Mouse (Mus musculus): ENCODE results near the gene D11Wsu47e. TPM values are rescaled to one million over a fixed set of nuclear protein-coding genes. Genes with fewer than 3 reads are reported as not detected.

The D11Wsu47e gene
- polyA plus RNA-seq, 1 experiment, result 3.6 TPM

DNA sequence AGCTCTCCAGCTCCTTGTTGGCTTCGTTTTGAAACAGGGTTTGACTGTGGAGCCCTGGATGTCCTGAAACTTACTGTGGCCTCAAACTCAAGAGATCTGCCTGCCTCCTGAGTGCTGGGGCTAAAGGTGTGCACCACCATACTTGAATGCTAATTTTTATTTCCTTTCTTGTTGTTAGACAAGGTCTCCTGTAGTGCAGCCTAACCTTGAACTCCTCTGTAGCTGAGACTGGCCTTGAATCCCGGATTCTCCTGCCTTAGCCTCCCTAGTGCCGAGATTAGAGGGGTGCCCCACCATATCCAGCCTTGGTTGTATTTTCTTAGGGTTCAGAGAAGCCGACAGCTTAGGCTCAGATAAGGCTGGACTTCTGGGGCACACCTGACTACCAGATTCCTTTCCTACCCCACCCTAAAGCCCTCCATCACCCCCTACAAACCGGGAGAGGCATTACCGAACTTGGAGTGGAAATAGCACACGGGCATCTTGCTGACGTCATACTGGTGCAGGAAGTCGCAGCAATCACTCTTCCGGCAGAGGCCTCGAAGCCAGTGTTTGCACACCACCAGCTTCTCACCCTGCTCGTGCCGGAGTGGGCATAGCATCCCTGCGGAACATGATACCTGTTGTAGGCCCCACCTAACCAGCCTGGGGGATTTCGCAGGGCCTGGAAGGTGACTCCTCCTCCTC lies 21.9 kb downstream of the D11Wsu47e start:
- peaks cover 14% of the 10 kb centered on the region for H3K4me1 ChIP-seq (ENCODE audit: control insufficient read depth, insufficient read depth, insufficient read length, low read length)
- no peak overlapping the region for H3K4me3 ChIP-seq (ENCODE audit: insufficient read depth, low read depth, low read length)
- H3K27ac ChIP-seq (replicated peaks; ENCODE audit: low read depth, low read length), result no peak overlapping the region

DNA sequence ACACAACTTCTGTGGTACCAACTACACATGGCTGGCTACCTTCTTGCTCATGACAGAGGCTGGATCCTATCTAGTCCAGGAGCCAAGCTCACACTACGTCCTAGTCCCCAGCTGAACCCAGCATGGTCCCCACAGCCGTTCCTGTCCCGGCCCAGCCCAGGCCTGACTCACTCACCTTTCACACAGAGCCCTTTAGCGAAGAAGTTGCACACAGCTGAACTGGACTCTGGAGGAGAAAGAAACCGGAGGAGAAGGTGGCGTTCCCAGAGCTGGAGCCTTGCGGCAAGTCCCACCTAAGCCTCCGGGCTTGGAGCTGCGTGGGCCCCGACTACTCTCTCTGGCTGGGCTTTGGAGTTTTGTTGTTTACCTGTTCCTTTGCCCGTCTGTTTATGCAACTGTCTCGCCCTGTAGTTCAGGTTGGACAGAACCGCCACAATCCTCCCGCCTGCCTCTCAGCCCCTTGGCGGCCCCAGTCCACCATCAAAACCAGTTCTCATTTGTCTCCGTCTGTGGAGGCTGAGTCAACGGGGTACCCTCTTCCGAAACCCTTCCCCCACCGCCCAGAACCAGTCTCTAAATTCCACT lies 24.5 kb downstream of the D11Wsu47e start:
- Histone ChIP-seq H3K4me1 (ENCODE audit: control insufficient read depth, insufficient read depth, insufficient read length, low read length) (peaks cover 14% of the 10 kb centered on the region), H3K4me3 (ENCODE audit: insufficient read depth, low read depth, low read length) (peak overlapping the region; percentile 35), H3K27ac (replicated peaks; ENCODE audit: low read depth, low read length) (peak overlapping the region; percentile 89)

DNA sequence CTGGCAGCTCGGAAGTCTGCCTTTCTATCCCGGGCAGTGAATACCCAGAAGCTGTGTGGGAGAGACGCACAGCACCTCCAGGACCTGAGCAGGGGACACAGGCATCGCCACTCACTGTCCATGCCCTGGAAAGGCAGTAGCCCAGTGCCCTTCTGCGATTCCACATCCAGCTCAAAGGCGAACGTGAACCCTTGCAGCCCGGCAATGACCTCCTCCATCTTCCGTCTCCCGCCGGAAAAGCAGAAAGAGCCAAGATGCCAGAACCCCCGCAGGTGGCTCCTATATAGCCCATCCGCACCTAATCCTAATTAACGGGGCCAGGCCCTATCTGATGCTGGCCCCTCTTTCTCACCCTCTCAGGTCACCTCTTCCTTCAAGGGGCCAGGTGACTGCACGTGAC lies 25.1 kb downstream of the D11Wsu47e start:
- Histone ChIP-seq H3K4me1 (ENCODE audit: control insufficient read depth, insufficient read depth, insufficient read length, low read length) (peaks cover 14% of the 10 kb centered on the region), H3K27ac (replicated peaks; ENCODE audit: low read depth, low read length) (peak overlapping the region; percentile 89), H3K4me3 (ENCODE audit: insufficient read depth, low read depth, low read length) (peak overlapping the region; percentile 35; the same call in 1 of the 2 replicates)

DNA sequence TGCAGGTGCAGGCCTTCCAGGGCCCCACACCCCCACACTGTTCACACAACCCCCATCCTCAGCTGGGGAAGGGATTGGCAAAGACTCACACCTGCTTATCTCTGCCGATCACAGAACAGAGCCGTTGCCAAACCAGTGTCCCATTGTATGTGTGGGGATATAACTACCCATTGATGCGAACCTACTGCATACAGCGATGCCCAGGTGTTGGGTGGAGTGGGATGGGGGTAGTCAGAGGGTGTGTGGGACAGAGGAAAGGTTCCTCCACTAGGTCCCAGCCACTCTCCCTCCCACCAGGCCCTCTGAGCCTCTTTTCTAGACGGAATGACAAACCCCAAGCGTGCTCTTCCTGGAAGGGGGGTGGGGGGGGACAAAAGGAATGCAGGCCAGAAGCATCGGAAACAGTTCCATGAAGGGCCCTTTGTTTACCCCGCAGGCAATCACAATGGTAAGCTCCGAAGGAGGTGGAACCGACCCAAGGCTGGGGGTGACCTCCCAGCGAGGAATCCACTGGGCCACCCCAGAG lies 25.6 kb downstream of the D11Wsu47e start, which contains the start of gene Cpsf4l:
Cpsf4l (minus strand) TSS at position 287 of the 526 bp plus-strand sequence.
- peaks cover 14% of the 10 kb centered on the region for H3K4me1 ChIP-seq (ENCODE audit: control insufficient read depth, insufficient read depth, insufficient read length, low read length)
- peak within 1 kb of the TSS; percentile 94 for H3K27ac ChIP-seq (replicated peaks; ENCODE audit: low read depth, low read length)
- peak within 1 kb of the TSS; percentile 35 for H3K4me3 ChIP-seq (ENCODE audit: insufficient read depth, low read depth, low read length)

DNA sequence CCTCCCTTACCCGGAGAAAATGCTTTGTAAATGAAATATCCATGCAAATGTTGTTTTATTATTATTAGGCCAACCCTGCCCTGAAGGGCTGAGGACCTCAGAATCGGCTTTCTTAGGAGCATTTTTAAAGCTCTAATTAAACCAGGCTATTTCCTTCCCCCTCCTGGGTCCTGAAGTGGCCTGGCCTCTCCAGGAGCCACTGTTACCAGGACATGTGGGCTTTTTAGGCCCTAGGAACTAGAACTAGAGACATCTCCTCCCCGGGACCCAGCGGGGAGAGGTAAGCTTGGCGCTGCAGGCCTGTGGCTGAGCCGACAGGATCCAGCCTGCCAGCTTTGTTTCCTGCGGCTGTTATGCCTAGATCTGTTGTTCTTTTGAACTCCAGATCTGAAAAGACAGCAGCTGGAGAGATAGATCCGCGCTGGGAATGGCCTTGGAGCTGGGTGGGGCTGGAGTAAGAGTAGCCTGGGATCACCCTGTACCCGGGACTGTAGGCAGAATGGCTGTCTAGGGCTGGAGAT lies 26.1 kb downstream of the D11Wsu47e start:
- H3K4me3 ChIP-seq (ENCODE audit: insufficient read depth, low read depth, low read length), result peak overlapping the region; percentile 13; the same call in 1 of the 2 replicates
- H3K27ac ChIP-seq (replicated peaks; ENCODE audit: low read depth, low read length), result peak overlapping the region; percentile 94

DNA sequence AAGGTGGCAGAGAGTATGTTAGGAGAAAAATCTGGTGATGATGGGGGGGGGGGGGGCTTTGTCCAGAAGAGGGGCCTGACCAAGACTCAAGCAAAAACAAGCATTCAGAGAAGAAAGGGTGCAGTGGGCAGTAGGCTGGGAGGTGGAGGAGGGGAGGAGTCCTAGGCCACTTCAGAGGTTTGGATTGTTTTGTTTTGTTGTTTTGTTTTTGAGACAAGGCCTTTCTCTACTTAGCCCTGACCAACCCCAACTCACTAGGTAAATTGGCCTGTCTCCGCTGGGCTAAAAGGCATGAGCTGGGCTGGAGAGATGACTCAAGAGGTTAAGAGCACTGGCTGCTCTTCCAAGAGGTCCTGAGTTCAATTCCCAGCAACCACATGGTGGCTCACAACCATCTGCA lies 26.8 kb downstream of the D11Wsu47e start:
- Histone ChIP-seq H3K27ac (replicated peaks; ENCODE audit: low read depth, low read length) (no peak overlapping the region), H3K4me3 (ENCODE audit: insufficient read depth, low read depth, low read length) (no peak overlapping the region)

More for the DNA sequence above, 26.1 kb downstream of the D11Wsu47e start:
- H3K4me1 ChIP-seq (ENCODE audit: control insufficient read depth, insufficient read depth, insufficient read length, low read length), result peaks cover 14% of the 10 kb centered on the region

DNA sequence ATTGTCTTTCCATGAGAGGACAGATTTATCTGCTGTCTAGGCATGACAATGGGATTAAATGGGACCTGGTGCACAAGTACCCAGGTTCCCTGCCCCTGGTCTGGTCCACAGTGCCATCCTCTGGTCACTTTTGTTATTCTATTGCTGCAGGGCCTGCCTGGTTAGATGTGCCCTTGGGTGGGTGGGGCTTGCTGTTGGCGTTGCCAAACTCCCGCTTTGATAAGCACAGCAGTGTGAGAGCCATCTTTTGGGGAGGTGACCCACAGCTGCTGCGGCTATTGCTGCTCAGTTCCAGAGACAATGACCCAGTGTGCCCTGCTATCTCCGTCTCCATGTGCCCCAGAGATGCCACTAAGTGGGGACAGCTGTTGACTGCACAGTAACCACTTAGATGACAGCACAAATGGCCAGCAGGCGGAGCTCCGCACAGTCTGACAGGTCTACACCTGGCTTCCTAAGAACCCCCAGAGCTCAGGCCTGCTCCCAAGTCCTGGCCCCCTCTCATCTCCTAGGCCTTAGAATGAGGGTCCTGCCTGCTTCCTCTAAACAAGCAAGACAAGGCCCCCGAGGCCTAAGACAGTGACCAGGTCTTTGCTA lies 31.0 kb downstream of the D11Wsu47e start:
- H3K27ac ChIP-seq (replicated peaks; ENCODE audit: low read depth, low read length), result no peak overlapping the region
- no peak overlapping the region for H3K4me3 ChIP-seq (ENCODE audit: insufficient read depth, low read depth, low read length)
- no peaks in the 10 kb centered on the region; the same call in 1 of the 2 replicates for H3K4me1 ChIP-seq (ENCODE audit: control insufficient read depth, insufficient read depth, insufficient read length, low read length)

More for the DNA sequence above, 26.8 kb downstream of the D11Wsu47e start:
- peaks cover 14% of the 10 kb centered on the region for H3K4me1 ChIP-seq (ENCODE audit: control insufficient read depth, insufficient read depth, insufficient read length, low read length)

DNA sequence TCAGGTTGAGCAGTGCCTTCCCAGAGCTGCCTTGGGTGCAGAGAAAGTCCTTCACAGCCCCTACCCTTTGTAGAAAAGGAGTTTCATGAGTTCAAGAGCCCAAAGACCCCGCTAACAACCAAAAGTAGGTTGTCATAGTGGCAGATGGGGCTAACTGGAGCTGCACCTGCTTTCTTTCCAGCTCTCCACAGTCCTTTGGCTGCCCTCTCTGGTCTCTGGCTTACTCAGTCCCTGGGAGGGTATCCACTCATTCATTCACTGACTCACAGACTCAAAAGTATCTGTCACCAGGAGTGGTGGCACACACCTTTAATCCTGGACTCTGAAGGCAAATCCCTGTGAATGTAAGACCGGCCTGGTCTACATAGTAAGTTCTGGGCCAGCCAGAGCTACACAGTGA lies 31.9 kb downstream of the D11Wsu47e start:
- H3K27ac ChIP-seq (replicated peaks; ENCODE audit: low read depth, low read length), result no peak overlapping the region
- H3K4me3 ChIP-seq (ENCODE audit: insufficient read depth, low read depth, low read length), result no peak overlapping the region
- H3K4me1 ChIP-seq (ENCODE audit: control insufficient read depth, insufficient read depth, insufficient read length, low read length), result no peaks in the 10 kb centered on the region

DNA sequence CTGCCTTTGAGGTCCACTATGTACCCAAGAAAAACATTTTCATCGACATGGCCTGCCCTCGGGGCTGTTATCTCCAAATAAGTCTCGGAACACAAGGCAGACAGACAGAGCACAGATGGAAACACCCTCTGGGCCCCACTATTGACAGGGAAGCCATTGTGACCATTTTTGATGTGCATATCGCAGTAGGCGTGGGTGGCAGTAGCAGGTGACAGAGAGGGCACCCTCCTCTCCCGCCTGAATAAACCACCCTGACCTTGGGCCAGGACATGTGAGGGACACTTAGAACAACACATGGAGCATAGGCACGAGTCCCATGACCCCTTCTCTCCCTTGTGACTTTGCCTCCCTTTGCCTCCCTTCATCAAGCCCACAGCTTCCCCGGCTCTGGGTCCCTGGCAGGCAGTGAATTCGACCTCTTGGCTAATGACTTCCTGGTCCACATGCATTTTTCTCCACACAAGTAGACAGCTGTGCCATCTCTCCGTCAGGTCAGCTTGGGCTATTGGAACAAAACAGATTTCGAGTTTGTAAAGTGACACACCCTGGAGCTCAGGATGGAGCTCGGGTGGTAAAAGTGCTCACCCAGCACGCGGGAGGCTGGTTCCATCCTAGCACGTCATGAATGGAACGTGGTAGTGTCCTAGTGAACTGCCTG lies 33.7 kb downstream of the D11Wsu47e start:
- no peak overlapping the region for H3K4me3 ChIP-seq (ENCODE audit: insufficient read depth, low read depth, low read length)
- peaks cover 4% of the 10 kb centered on the region; the same call in 1 of the 2 replicates for H3K4me1 ChIP-seq (ENCODE audit: control insufficient read depth, insufficient read depth, insufficient read length, low read length)
- no peak overlapping the region for H3K27ac ChIP-seq (replicated peaks; ENCODE audit: low read depth, low read length)

DNA sequence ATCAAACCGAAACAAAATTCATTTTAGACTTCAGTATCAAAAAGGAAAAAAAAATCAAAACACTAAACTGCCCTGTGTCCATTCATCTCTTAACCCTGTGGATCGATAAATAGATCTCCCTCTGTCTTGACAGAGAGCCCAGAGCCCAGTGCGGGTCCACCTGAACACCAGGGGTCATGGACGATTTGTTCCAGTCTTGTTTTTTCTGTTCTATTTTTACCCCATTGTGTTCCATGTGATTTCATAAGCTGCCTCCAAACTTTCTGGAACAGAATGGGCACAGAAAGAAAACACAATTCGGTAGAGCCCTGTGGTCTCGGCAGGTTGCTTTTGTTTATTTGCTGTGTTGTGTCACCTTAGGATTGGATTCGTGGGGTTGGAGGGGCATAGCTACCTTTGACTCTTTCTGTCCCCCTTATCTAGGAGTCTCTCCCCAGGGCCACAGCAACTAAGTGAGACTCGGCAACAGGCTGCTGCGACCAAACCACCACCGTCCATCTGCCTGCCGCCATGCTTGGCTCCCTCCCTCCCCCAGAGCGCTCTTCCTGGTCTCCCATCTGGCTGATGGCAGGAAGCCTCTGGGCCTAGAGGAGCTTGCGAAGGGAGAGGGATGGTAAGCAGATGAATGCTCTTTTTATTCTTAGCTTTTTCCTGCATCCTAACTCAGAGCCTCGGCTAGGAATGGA lies 38.3 kb downstream of the D11Wsu47e start:
- Histone ChIP-seq H3K4me3 (ENCODE audit: insufficient read depth, low read depth, low read length) (no peak overlapping the region), H3K4me1 (ENCODE audit: control insufficient read depth, insufficient read depth, insufficient read length, low read length) (peaks cover 14% of the 10 kb centered on the region), H3K27ac (replicated peaks; ENCODE audit: low read depth, low read length) (no peak overlapping the region)

DNA sequence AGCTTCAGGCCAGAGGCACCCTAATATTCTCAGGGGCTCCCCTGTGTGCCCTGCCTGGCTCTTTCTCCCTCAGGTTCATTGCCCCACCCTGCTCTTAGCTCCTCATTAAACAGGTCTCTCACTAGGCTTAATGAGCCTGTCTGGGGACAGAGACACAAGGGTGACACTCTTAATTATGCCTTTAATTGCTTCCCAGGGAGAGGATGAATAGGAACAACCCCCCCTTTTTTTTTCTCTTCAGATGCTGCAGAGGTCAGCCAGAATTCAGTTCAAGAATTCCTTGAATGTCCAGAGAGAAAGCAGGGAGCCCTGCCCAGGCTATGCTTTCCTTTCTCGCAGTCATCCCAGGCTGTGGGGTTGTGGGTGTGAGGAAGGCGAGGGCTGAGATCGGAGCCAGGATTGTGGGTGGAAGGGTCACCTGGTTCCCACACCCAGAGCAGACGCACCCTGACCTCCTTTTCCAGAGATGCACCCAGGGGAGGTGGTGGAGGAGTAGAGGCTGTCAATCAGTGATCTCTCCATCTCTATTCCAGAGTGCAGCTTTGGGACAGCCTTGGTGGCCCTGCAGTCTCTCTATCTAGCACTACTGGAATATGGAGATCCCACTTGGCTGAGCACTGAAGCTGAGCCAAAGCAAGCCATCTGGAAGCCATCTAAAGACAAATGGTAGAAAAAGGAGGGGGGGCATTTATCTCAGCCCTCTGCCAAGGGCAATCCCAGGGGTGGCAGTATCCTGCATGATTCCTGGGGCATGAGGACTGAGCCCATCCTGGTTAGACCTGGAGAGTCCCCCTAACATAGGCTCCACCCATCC lies 41.2 kb downstream of the D11Wsu47e start:
- Histone ChIP-seq H3K27ac (replicated peaks; ENCODE audit: low read depth, low read length) (no peak overlapping the region; the same call in 1 of the 2 replicates), H3K4me3 (ENCODE audit: insufficient read depth, low read depth, low read length) (no peak overlapping the region), H3K4me1 (ENCODE audit: control insufficient read depth, insufficient read depth, insufficient read length, low read length) (peaks cover 29% of the 10 kb centered on the region)

DNA sequence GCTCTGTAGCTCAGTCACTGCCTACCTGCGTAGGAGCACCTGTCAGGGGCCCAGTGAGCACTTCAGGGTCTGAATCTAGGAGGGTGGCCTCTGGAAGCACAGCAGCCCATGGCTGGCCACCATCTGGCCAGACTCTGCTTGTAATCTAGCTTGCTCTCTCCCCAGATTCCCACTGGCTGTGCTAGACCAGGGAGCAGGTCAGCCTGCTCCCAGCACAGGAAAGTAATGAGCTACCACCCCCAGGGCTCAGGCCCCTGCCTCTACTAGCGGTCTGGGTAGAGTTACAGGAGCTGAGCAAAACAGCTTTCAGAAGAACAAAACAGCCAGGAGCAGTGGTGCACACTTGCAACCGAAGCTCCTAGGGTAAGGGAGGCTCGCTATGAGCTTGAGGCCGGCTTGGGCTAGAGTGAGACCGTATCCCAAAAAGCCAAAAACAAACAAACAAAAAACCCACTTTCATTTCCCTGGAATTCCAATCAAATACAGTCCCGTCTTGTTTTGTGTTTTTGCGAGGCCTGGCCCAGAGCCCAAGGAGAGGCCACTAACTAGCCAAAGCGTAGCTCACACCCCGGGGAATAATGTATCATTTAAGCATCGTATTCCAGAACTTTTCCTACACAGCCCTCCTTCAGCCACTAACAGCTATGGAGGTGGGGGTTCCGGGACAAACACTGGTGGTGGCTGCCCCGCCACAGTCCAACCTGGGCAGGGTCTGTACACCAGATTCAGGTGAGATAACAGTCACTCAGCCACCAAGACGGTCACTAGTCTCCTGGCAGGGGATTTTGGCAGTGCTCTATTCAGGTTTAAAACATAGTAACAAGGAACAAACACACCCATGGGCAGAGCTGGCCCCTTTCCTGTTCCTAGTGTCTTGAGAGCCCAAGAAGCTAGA lies 43.0 kb downstream of the D11Wsu47e start:
- Histone ChIP-seq H3K4me3 (ENCODE audit: insufficient read depth, low read depth, low read length) (no peak overlapping the region), H3K27ac (replicated peaks; ENCODE audit: low read depth, low read length) (peak overlapping the region; percentile 8; the same call in 1 of the 2 replicates), H3K4me1 (ENCODE audit: control insufficient read depth, insufficient read depth, insufficient read length, low read length) (peaks cover 36% of the 10 kb centered on the region)

DNA sequence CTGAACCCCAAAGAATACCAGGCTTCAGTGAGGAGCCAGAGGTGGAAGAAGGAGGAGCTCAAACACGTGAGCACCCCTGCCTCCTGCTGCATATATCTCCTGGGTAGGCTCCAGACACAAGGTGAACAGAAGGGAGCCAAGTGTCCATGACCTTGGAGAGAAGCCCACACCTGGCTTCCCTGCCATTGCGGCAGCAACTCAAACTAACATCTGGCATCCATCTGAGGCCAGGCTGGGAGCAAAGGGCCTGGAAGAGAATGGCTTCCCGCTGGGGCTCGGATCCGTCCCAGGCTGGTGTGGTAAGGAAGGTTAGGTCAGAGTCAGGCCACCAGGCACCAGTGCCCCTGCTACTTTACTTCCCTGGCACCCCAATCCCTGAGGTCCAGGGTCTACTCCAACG lies 43.8 kb downstream of the D11Wsu47e start:
- H3K4me3 ChIP-seq (ENCODE audit: insufficient read depth, low read depth, low read length), result no peak overlapping the region
- H3K4me1 ChIP-seq (ENCODE audit: control insufficient read depth, insufficient read depth, insufficient read length, low read length), result peaks cover 34% of the 10 kb centered on the region
- no peak overlapping the region; the same call in 1 of the 2 replicates for H3K27ac ChIP-seq (replicated peaks; ENCODE audit: low read depth, low read length)
